Mouse (Mus musculus): ENCODE measurements at regions not wholly inside any gene's neighbourhood (a gene's known extent, or its start where the extent isn't known, plus 50 kb on each side); places are given as distances from the start of the nearest gene placed in this dataset.

DNA sequence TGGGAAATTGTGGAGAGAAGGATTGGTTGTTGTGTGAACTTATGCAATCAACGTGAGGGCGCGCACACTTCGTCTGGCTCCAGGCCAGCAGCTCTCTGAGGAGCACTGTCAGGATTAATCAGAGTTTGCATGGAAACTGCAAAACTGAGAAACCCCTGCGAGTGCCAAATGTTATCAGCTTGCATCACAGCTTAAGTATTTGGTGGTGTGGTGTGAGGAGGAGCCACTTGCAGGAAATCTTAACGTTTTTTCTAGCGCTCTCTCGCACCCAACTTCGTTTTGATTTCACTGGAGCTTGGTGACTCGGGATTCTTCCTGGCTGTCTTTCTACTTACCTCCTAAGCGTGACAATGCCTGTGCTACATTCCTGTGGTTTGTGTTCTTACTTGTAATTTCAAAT is 261.9 kb downstream of the Hhipl2 start:
- TF ChIP-seq GATA1 (IDR thresholded peaks at IDR 0.05; ENCODE audit: borderline replicate concordance, low read length), result no peak
- TF ChIP-seq FLI1 (IDR thresholded peaks at IDR 0.05; ENCODE audit: low read length), result no peak
